Mouse (Mus musculus): ENCODE measurements around the gene Npy1r. TPM values are rescaled to one million over a fixed set of nuclear protein-coding genes. Genes with fewer than 3 reads are reported as not detected.

The Npy1r gene
- polyA plus RNA-seq, 1 experiment from 2014 or later, result 1.6 TPM

Other genes starting within 250 kb of the Npy1r start
- gene Tma16, start 210.7 kb upstream of the Npy1r start, polyA plus RNA-seq (2014; fragmentation: Nextera tagmentation; extraction: Ambion mirVana), result 15.1 and 15.3 TPM in 2 replicates
- gene Tktl2, start 185.4 kb upstream of the Npy1r start, polyA plus RNA-seq (2014; fragmentation: Nextera tagmentation; extraction: Ambion mirVana), result not detected in 2 replicates
- 0.31 TPM in 1 of 2 replicates, not detected in the other for gene Npy5r, start 9.1 kb upstream of the Npy1r start, polyA plus RNA-seq (2014; fragmentation: Nextera tagmentation; extraction: Ambion mirVana)
- 4.9 and 5.7 TPM in 2 replicates for gene Naf1, start 163.0 kb downstream of the Npy1r start, polyA plus RNA-seq (2014; fragmentation: Nextera tagmentation; extraction: Ambion mirVana)